10 mouse cellular contexts compared by ENCODE assay signal in the genomic region with DNA sequence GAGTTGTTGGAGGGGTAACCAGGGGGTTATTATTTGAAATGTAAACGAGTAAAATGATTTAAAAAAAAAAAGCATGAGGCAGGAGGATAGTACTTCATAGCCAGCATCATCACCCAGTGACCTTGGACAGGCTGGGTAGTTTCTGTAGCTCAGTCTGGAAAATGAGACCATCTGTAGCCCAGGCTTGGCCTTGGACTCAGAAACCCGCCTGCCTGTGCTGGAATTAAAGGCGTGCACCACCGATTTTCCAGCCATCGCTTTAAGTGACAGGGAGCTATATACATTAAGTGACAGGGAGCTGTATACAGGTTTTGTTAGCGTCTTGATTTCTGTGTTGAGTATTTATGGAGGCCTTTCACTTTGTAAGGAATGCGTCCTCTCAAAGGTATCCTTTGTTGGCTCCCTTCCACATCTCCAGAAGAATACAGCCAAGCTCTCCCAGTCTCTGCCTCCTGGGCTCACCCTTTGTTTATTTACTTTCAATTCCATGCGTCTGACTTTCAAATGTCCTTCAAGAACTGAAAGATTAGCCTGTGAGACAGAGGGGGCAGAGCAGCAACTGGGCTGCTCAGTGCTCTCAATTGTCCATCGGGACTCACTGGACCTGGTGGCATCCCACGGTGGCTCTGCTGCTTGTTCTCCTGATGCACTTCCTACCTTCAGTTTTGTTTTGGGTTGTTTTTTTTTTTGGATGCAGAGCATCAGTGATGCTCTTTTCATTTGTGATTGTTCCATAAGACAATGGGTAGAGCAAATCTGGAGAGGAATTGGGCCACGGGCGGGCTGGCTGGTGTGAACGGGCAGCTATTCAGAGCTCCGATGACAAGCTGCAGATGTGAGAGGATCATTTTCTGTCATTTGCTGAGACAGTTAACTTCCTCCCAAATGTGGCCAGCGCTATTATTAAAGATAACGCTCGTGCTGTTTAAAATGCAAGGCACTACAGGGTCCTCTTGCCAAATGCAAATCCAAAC.
DNase-seq lines count a peak whose midpoint lies in the region; ATAC-seq and TF ChIP-seq lines count a peak whose summit lies in the region.
"Had no signal": no experiment of that assay in that cellular context is flagged by ENCODE, and none has a peak within 500 bp of the region (broad histone marks: within the 10 kb centered on the region; RNA-seq: fewer than 3 reads in every experiment).

No protein-coding gene starts in this region.

- no peaks in the 10 kb centered on the region for H3K27me3 ChIP-seq in kidney, embryonic 14.5 days (ENCODE audit: control insufficient read depth, insufficient read depth, low read length)
- H3K27me3 ChIP-seq in spleen, adult 2 months (ENCODE audit: control insufficient read depth, insufficient read depth, low read length): no peaks in the 10 kb centered on the region
- H3K27me3 ChIP-seq: intestine, embryonic 15.5 days had no signal

- no peaks in the 10 kb centered on the region for H3K9me3 ChIP-seq in kidney, embryonic 14.5 days (ENCODE audit: control insufficient read depth, low read length)
- H3K9me3 ChIP-seq: intestine, embryonic 15.5 days had no signal

- no peak for DNase-seq in gastrocnemius, adult 2 months
- no peak for DNase-seq in gastrocnemius, postnatal 25 days
- no peak for DNase-seq in kidney, postnatal 36 days
- DNase-seq in spleen, adult 2 months (ENCODE audit: low read depth in 1 of 2, low spot score in 2 of 2): no peak
- no peak for DNase-seq in spleen, adult 12 weeks (ENCODE audit: low spot score)
- no peak for DNase-seq in right cerebral cortex, postnatal 36 days (ENCODE audit: low spot score in 2 of 2)
- no peak for DNase-seq in left cerebral cortex, postnatal 14 days (ENCODE audit: low spot score in 2 of 2)
- DNase-seq: cerebellum, adult 9-10 months had no signal

- WGBS in kidney, embryonic 14.5 days: 53% methylated on average over 17 of the region's 17 CpGs
- 75% methylated on average over 17 of the region's 17 CpGs for WGBS in spleen, adult 2 months

- ATAC-seq in kidney, embryonic 14.5 days (ENCODE audit: low FRiP score, low TSS enrichment): peak; percentile 38; the same call in 1 of the 2 replicates
- ATAC-seq: intestine, embryonic 15.5 days had no signal

- intact Hi-C loops in gastrocnemius, adult 2 months (cut with DNase I): no loop called here
- intact Hi-C loops in left cerebral cortex, postnatal 14 days (cut with DNase I): no loop called here

- peaks cover 10% of the 10 kb centered on the region; the same call in 1 of the 2 replicates for H3K4me1 ChIP-seq in kidney, embryonic 14.5 days (ENCODE audit: control insufficient read depth, insufficient read depth, low read length)
- H3K4me1 ChIP-seq in spleen, adult 2 months (ENCODE audit: control insufficient read depth, insufficient read depth, insufficient read length): peaks cover 4% of the 10 kb centered on the region; the same call in 1 of the 2 replicates

- TF ChIP-seq CTCF in gastrocnemius, adult 2 months (IDR thresholded peaks at IDR 0.05): no peak
- TF ChIP-seq CTCF in spleen, adult 2 months (IDR thresholded peaks at IDR 0.05; ENCODE audit: extremely low read depth, insufficient read depth, insufficient read length, insufficient replicate concordance): no peak

- peak overlapping the region; percentile 25; the same call in 1 of the 2 replicates for H3K4me3 ChIP-seq in gastrocnemius, adult 2 months
- H3K4me3 ChIP-seq in kidney, embryonic 14.5 days (ENCODE audit: low read length): no peak overlapping the region
- H3K4me3 ChIP-seq in spleen, adult 2 months (ENCODE audit: extremely low read depth, insufficient read depth, insufficient read length): no peak overlapping the region
- H3K4me3 ChIP-seq: intestine, embryonic 15.5 days had no signal

- no peak for TF ChIP-seq POLR2A in spleen, adult 2 months (IDR thresholded peaks at IDR 0.05; ENCODE audit: low read depth, low read length)

- 0 out of 2 replicates have a peak overlapping the region, but pooled peaks have one; percentile 25 for H3K27ac ChIP-seq in gastrocnemius, adult 2 months
- no peak overlapping the region for H3K27ac ChIP-seq in kidney, embryonic 14.5 days (ENCODE audit: low read depth, low read length)
- peak overlapping the region; percentile 28; the same call in 1 of the 2 replicates for H3K27ac ChIP-seq in spleen, adult 2 months (ENCODE audit: insufficient read depth, low read length)
- H3K27ac ChIP-seq: intestine, embryonic 15.5 days had no signal

- H3K9ac ChIP-seq in kidney, embryonic 14.5 days (ENCODE audit: low read depth, low read length): peak overlapping the region; percentile 12; the same call in 1 of the 2 replicates
- H3K9ac ChIP-seq: intestine, embryonic 15.5 days had no signal

- H3K36me3 ChIP-seq in kidney, embryonic 14.5 days (ENCODE audit: control insufficient read depth, insufficient read depth, low read length): no peaks in the 10 kb centered on the region
- H3K36me3 ChIP-seq in spleen, adult 2 months (ENCODE audit: control insufficient read depth, insufficient read depth, low read length): no peaks in the 10 kb centered on the region
- H3K36me3 ChIP-seq: intestine, embryonic 15.5 days had no signal

- no peak overlapping the region for H3K4me2 ChIP-seq in kidney, embryonic 14.5 days (replicated peaks; ENCODE audit: low read depth, low read length)
- H3K4me2 ChIP-seq: intestine, embryonic 15.5 days had no signal
